In genomic region chr5:3802433-3803291, GRCm38 (mm10) we compare ENCODE assay signal across 8 mouse cellular contexts. TPM values are rescaled to one million over a fixed set of nuclear protein-coding genes. Genes with fewer than 3 reads are reported as not detected.
DNase-seq lines count a peak whose midpoint lies in the region; ATAC-seq and TF ChIP-seq lines count a peak whose summit lies in the region.

Ankib1 (minus strand) TSS chr5:3802925.
Krit1 (plus strand) TSS chr5:3803184.

- peak within 1 kb of the TSS; percentile 97 for H3K9ac ChIP-seq in MEL (ENCODE audit: control insufficient read depth, low read depth, low read length, poor library complexity, severe bottlenecking)
- peak within 1 kb of the TSS; percentile 68 for H3K9ac ChIP-seq in lung, postnatal 0 days (replicated peaks; ENCODE audit: low read depth)

- no peaks in the 10 kb centered on the region for H3K9me3 ChIP-seq in MEL (replicated peaks; ENCODE audit: insufficient read depth, low read length)
- no peaks in the 10 kb centered on the region for H3K9me3 ChIP-seq in lung, postnatal 0 days (ENCODE audit: low read length)

- H3K36me3 ChIP-seq in MEL (ENCODE audit: control insufficient read depth in 1 of 2, insufficient read depth in 2 of 2, low read length in 2 of 2), result peaks cover 2 to 30% of the 10 kb centered on the region in 2 experiments
- H3K36me3 ChIP-seq in lung, postnatal 0 days (ENCODE audit: insufficient read depth, low read length), result no peaks in the 10 kb centered on the region

- ATAC-seq in hematopoietic stem cell, adult 5-6 weeks (replicated peaks in 1 of 2; ENCODE audit: insufficient read depth in 1 of 2, low FRiP score in 2 of 2, low TSS enrichment in 1 of 2, low read depth in 1 of 2, poor library complexity in 2 of 2, severe bottlenecking in 2 of 2), result peak; percentile 88
- ATAC-seq in lung, postnatal 0 days, result peak; percentile 94

- peaks cover 52% of the 10 kb centered on the region for H3K79me2 ChIP-seq in MEL (ENCODE audit: control insufficient read depth, insufficient read depth, low read length, poor library complexity)

- H3K4me2 ChIP-seq in lung, postnatal 0 days (replicated peaks; ENCODE audit: low read depth, low read length), result peak within 1 kb of the TSS; percentile 86

- peak; percentile 73 to 92 for TF ChIP-seq POLR2A in MEL (IDR thresholded peaks at IDR 0.05; ENCODE audit: control insufficient read depth in 1 of 2, insufficient read depth in 1 of 2, low read depth in 1 of 2, low read length in 2 of 2, poor library complexity in 1 of 2)
- peak; percentile 59; the same call in 1 of the 2 replicates for TF ChIP-seq POLR2A in cerebellum, adult 2 months (IDR thresholded peaks at IDR 0.05; ENCODE audit: borderline replicate concordance, insufficient read depth, low read length)

- H3K27me3 ChIP-seq in MEL (ENCODE audit: control insufficient read depth in 1 of 2, insufficient read depth in 2 of 2, low read length in 2 of 2), result no peaks in the 10 kb centered on the region
- H3K27me3 ChIP-seq in cerebellum, adult 2 months (ENCODE audit: control insufficient read depth, insufficient read depth, low read length), result no peaks in the 10 kb centered on the region
- H3K27me3 ChIP-seq in lung, postnatal 0 days (replicated peaks; ENCODE audit: insufficient read depth, low read length), result no peaks in the 10 kb centered on the region

- TF ChIP-seq EP300 in MEL (IDR thresholded peaks at IDR 0.05; ENCODE audit: low read depth in 1 of 2, low read length in 2 of 2), result peak in 1 of 2 experiments; percentile 34; a peak in 1 of 4 replicates
- TF ChIP-seq EP300 in lung, postnatal 0 days (IDR thresholded peaks at IDR 0.05), result no peak

- TF ChIP-seq RAD21 in MEL (IDR thresholded peaks at IDR 0.05; ENCODE audit: low read depth, low read length), result no peak

- peak within 1 kb of the TSS; percentile 84 to 90 for H3K4me3 ChIP-seq in MEL (ENCODE audit: control insufficient read depth in 1 of 2, insufficient read depth in 1 of 2, low read depth in 2 of 2, low read length in 2 of 2)
- H3K4me3 ChIP-seq in cerebellum, adult 2 months (replicated peaks; ENCODE audit: insufficient read depth, low read depth, low read length), result peak within 1 kb of the TSS; percentile 79
- peak within 1 kb of the TSS; percentile 93 for H3K4me3 ChIP-seq in lung, postnatal 0 days (ENCODE audit: low read depth, low read length)

- peak within 1 kb of the TSS; percentile 86 for H3K27ac ChIP-seq in MEL (ENCODE audit: control insufficient read depth, low read depth, low read length)
- peak within 1 kb of the TSS; percentile 76 for H3K27ac ChIP-seq in cerebellum, adult 2 months (ENCODE audit: insufficient read depth, low read length)
- peak within 1 kb of the TSS; percentile 90 for H3K27ac ChIP-seq in lung, postnatal 0 days (ENCODE audit: low read length)

- H3K4me1 ChIP-seq in MEL (ENCODE audit: control insufficient read depth in 1 of 2, insufficient read depth in 2 of 2, low read length in 2 of 2), result peaks cover 9 to 12% of the 10 kb centered on the region in 2 experiments
- H3K4me1 ChIP-seq in cerebellum, adult 2 months (ENCODE audit: control insufficient read depth, insufficient read depth, low read length), result peaks cover 3% of the 10 kb centered on the region; the same call in 1 of the 2 replicates
- H3K4me1 ChIP-seq in lung, postnatal 0 days (ENCODE audit: insufficient read depth, low read depth, low read length), result no peaks in the 10 kb centered on the region

- WGBS in cerebellum, adult 2 months, result under 1% methylated on average over 96 of the region's 109 CpGs
- under 1% methylated on average over 74 of the region's 109 CpGs for WGBS in lung, postnatal 0 days

- TF ChIP-seq CTCF in MEL (IDR thresholded peaks at IDR 0.05 in 2 of 3, conservative IDR thresholded peaks at IDR 0.05 in 1 of 3; ENCODE audit: control insufficient read depth in 1 of 3, insufficient read depth in 1 of 3, low read depth in 2 of 3, low read length in 3 of 3, poor library complexity in 1 of 3, severe bottlenecking in 1 of 3), result no peak
- no peak for TF ChIP-seq CTCF in cerebellum, adult 2 months (IDR thresholded peaks at IDR 0.05; ENCODE audit: borderline replicate concordance, insufficient read depth, low read depth, low read length)
- TF ChIP-seq CTCF in lung, postnatal 0 days (IDR thresholded peaks at IDR 0.05), result 0 out of 2 replicates have a peak, but pooled peaks have one; percentile 12

- peak; percentile 91 for DNase-seq in MEL (ENCODE audit: low read depth, low spot score)
- DNase-seq in cerebellum, adult 2 months, result peak; percentile 91 to 92
- DNase-seq in forelimb bud, embryonic 11.5 days (ENCODE audit: low read depth, low spot score), result peak; percentile 79
- DNase-seq in layer of hippocampus, adult 9-11 months, result peak; percentile 88
- peak; percentile 92 for DNase-seq in lung, postnatal 0 days (ENCODE audit: low spot score)
- DNase-seq in ovary, postnatal 14 days (ENCODE audit: low spot score), result peak; percentile 81
- DNase-seq in thymus, postnatal 14 days, result peak; percentile 92

TF ChIP-seq in MEL, 35 proteins besides CTCF, POLR2A, EP300 and RAD21 (continues in another document):
- TF ChIP-seq MAX (IDR thresholded peaks at IDR 0.05; ENCODE audit: low read length) (peak; percentile 27; the same call in 1 of the 2 replicates), MEF2A (IDR thresholded peaks at IDR 0.05; ENCODE audit: extremely low read depth, insufficient replicate concordance, low read depth, low read length, poor library complexity, severe bottlenecking) (no peak), E2F4 (IDR thresholded peaks at IDR 0.05; ENCODE audit: borderline replicate concordance, low read depth, low read length) (no peak), CHD2 (IDR thresholded peaks at IDR 0.05; ENCODE audit: low read length) (peak; percentile 64; the same call in 1 of the 2 replicates), UBTF (IDR thresholded peaks at IDR 0.05; ENCODE audit: borderline replicate concordance, insufficient read depth, low read depth, low read length) (no peak; the same call in 1 of the 2 replicates), ZC3H11A (IDR thresholded peaks at IDR 0.05; ENCODE audit: low read depth, low read length) (no peak), RCOR1 (IDR thresholded peaks at IDR 0.05; ENCODE audit: low read depth, low read length) (peak; percentile 29; the same call in 1 of the 2 replicates), ELF1 (IDR thresholded peaks at IDR 0.05; ENCODE audit: low read depth, low read length) (peak; percentile 86), NRF1 (IDR thresholded peaks at IDR 0.05; ENCODE audit: insufficient read depth, low read depth, low read length, poor library complexity, severe bottlenecking) (peak; percentile 55; the same call in 1 of the 2 replicates), MXI1 (IDR thresholded peaks at IDR 0.05; ENCODE audit: low read depth, low read length) (peak; percentile 90), CHD1 (IDR thresholded peaks at IDR 0.05; ENCODE audit: low read depth, low read length) (no peak; the same call in 1 of the 2 replicates), MAFK (IDR thresholded peaks at IDR 0.05; ENCODE audit: borderline replicate concordance, low read depth, low read length) (no peak), NELFE (IDR thresholded peaks at IDR 0.05; ENCODE audit: low read depth, low read length) (peak; percentile 88), BHLHE40 (IDR thresholded peaks at IDR 0.05; ENCODE audit: borderline replicate concordance, low read depth, low read length) (no peak), HCFC1 (IDR thresholded peaks at IDR 0.05; ENCODE audit: low read depth, low read length) (peak; percentile 92), GABPA (IDR thresholded peaks at IDR 0.05; ENCODE audit: low read depth, low read length) (no peak), TCF12 (IDR thresholded peaks at IDR 0.05; ENCODE audit: low read depth, low read length) (peak; percentile 72), JUND (IDR thresholded peaks at IDR 0.05; ENCODE audit: low read depth, low read length) (no peak), USF1 (IDR thresholded peaks at IDR 0.05; ENCODE audit: low read depth, low read length) (no peak), POLR2AphosphoS5 (IDR thresholded peaks at IDR 0.05; ENCODE audit: borderline replicate concordance, low read depth, low read length) (no peak), ETS1 (IDR thresholded peaks at IDR 0.05; ENCODE audit: low read depth, low read length) (peak; percentile 33; the same call in 1 of the 2 replicates), TAL1 (IDR thresholded peaks at IDR 0.05; ENCODE audit: low read length) (no peak), SIN3A (IDR thresholded peaks at IDR 0.05; ENCODE audit: low read length) (peak; percentile 93), MAZ (IDR thresholded peaks at IDR 0.05; ENCODE audit: low read depth, low read length) (peak; percentile 80), GATA1 (IDR thresholded peaks at IDR 0.05; ENCODE audit: low read depth, low read length) (no peak), MYC (IDR thresholded peaks at IDR 0.05; ENCODE audit: low read depth, low read length) (no peak), TBP (IDR thresholded peaks at IDR 0.05; ENCODE audit: low read depth, low read length) (peak; percentile 58; the same call in 1 of the 2 replicates), SMC3 (IDR thresholded peaks at IDR 0.05; ENCODE audit: low read depth, low read length) (no peak), USF2 (IDR thresholded peaks at IDR 0.05; ENCODE audit: borderline replicate concordance in 1 of 2, insufficient read depth in 1 of 2, low read depth in 1 of 2, low read length in 2 of 2) (no peak), ZNF384 (IDR thresholded peaks at IDR 0.05; ENCODE audit: low read depth, low read length) (no peak), MYB (IDR thresholded peaks at IDR 0.05; ENCODE audit: low read depth, low read length) (no peak), POLR2AphosphoS2 (IDR thresholded peaks at IDR 0.05; ENCODE audit: low read length) (peak; percentile 79)

RNA-seq across cellular contexts. Expression of gene Ankib1, which starts in this region (rescaled TPM):
- 16.5 and 19.5 TPM in 2 replicates for total RNA-seq in MEL (2012; rRNA removed)
- polyA plus RNA-seq in MEL (2012; ENCODE audit: insufficient read depth in 1 of 2, insufficient read length in 2 of 2, low read depth in 1 of 2, low replicate concordance in 2 of 2, missing spikeins in 1 of 2), result 10 to 100 TPM in 1 of 2 experiments, not detected in 1; 14.5 TPM
- polyA plus RNA-seq in cerebellum, adult 2 months (2012; rRNA removed), result 19.2 and 19.8 TPM in 2 replicates
- 59.0 and 79.3 TPM in 2 replicates for total RNA-seq in hematopoietic stem cell, adult 5-6 weeks (2017)
- 6.8 and 7.5 TPM in 2 replicates for polyA plus RNA-seq in lung, postnatal 0 days (2015; fragmentation: Nextera tagmentation; extraction: Ambion mirVana)

RNA-seq across cellular contexts. Expression of gene Krit1, which starts in this region (rescaled TPM):
- 20.6 and 25.6 TPM in 2 replicates for total RNA-seq in MEL (2012; rRNA removed)
- polyA plus RNA-seq in MEL (2012; ENCODE audit: insufficient read depth in 1 of 2, insufficient read length in 2 of 2, low read depth in 1 of 2, low replicate concordance in 2 of 2, missing spikeins in 1 of 2), result 100 to 1,000 TPM in 1 of 2 experiments, 10 to 100 TPM in 1; 28.0 to 125 TPM
- 40.5 and 41.6 TPM in 2 replicates for polyA plus RNA-seq in cerebellum, adult 2 months (2012; rRNA removed)
- total RNA-seq in hematopoietic stem cell, adult 5-6 weeks (2017), result 88.6 and 92.8 TPM in 2 replicates
- polyA plus RNA-seq in lung, postnatal 0 days (2015; fragmentation: Nextera tagmentation; extraction: Ambion mirVana), result 30.8 and 33.7 TPM in 2 replicates

Comparison
In these comparisons a context has a peak if more than half of its experiments do, and no peak if none do; other contexts are left out.
1. Peak in every context shown above with its lines: DNase-seq, ATAC-seq, H3K4me3 ChIP-seq and H3K27ac ChIP-seq.